Mouse (Mus musculus): Measurements from ENCODE around the gene Ccnt1.

- TF ChIP-seq CTCF (IDR thresholded peaks at IDR 0.05; ENCODE audit: extremely low read depth, insufficient read length, insufficient replicate concordance, low read depth, low read length) (no peak), POLR2A (IDR thresholded peaks at IDR 0.05; ENCODE audit: low read depth, low read length) (no peak; the same call in 1 of the 2 replicates)
Measured at GRCm38 (mm10) chr15:98602191-98602881, 31.6 kb upstream of the Ccnt1 start.

All from small intestine, adult 2 months (tissue).